Mouse (Mus musculus) bone marrow, adult 2 months (tissue): ENCODE measurements around the gene Dkk3.

ENCODE experiments used
- CTCF ChIP-seq: fragments of 200-500 bp; IDR thresholded peaks from 2 replicates; pipeline ENCODE4 v1.5.1; 2011; ENCODE audit warnings: low read length, control low read depth; ENCODE audit not compliant: control insufficient read depth, insufficient read depth
- POLR2A ChIP-seq: fragments of 200-500 bp; IDR thresholded peaks from 2 replicates; pipeline ENCODE4 v1.6.1; 2011; ENCODE audit warnings: low read depth, mild to moderate bottlenecking, control low read depth, low read length, borderline replicate concordance; ENCODE audit not compliant: control insufficient read depth

DNA sequence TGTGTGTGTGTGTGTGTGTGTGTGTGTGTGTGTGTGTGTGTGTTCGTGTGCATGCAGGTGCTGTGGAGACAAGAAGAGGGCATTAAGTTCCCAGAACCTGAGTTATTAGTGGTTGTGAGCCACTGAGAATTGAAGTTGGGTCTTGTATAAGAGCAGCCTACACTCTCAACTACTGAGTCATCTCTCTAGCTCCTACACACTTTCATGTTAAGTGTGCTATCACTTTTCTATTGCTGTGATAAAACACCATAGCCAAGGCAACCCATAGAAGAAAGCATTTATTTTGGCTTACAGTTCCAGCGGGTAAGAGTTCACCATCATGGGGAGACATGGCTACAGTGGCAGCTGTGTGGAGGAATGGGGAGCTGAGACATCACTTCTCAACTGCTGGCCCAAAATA is 17.8 kb upstream of the Dkk3 start:
- TF ChIP-seq CTCF (no peak), POLR2A (no peak)
